Mouse (Mus musculus): ENCODE data around the gene Qrfp. TPM values are rescaled to one million over a fixed set of nuclear protein-coding genes. Genes with fewer than 3 reads are reported as not detected.

The Qrfp gene
- 0.05 and 0.09 TPM in 2 replicates for polyA plus RNA-seq (2015; fragmentation: Nextera tagmentation; extraction: Ambion mirVana)

DNA sequence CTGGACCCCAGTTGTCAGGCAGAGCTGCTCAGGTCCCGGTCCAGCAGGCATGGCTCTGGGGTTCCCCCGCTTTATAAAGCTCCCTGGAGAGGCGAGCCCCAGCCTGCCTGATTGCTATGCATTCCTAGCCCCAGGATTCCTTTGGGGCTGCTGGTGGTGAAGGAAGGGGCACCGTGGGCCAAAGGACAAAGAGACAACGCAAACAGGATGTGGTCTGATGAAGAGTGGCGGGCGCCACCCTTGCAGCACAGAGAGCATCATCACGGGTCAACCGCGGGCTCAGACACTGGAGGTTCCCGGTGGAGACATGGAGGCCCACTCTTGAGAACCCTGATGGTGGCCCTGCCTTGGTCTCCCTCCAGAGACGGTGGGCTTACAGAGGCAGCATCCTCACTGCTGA is at the start of gene Qrfp:
TSS of gene Qrfp (minus strand) at position 137 of the 400 bp plus-strand sequence.
- H3K27me3 ChIP-seq (replicated peaks) = peaks cover 35% of the 10 kb centered on the region; the same call in 1 of the 2 replicates
- no peak within 1 kb of the TSS for H3K9ac ChIP-seq
- peaks cover 17% of the 10 kb centered on the region for H3K4me1 ChIP-seq
- H3K4me3 ChIP-seq = no peak within 1 kb of the TSS
- H3K9me3 ChIP-seq = no peaks in the 10 kb centered on the region
- 42% methylated on average over 12 of the region's 12 CpGs for WGBS
- no peak within 1 kb of the TSS for H3K27ac ChIP-seq (replicated peaks)
- peaks cover 11% of the 10 kb centered on the region; the same call in 1 of the 2 replicates for H3K36me3 ChIP-seq
- ATAC-seq (ENCODE audit: extremely low read depth, insufficient number of reproducible peaks, low FRiP score, low TSS enrichment) = no peak
- no peak within 1 kb of the TSS for H3K4me2 ChIP-seq

DNA sequence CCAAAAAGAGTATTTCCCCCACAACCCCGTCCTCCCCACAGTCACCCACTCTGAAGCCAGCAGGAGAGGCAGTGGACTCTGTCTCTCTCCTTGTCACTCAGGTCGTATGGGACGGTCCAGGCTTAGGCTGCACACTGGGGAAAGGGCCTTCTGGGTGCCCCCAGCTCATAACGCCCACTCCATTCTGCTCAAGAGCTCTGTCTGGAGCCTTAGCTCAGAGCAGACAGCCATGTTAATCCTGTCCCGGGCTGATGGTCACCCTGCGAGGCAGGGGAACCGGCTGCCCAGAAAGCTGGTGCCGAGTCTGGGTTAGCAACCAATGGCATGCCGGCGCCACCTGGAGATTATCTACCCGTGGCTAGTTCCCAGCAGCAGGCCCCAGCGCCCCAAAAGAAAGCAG is 48.1 kb upstream of the Qrfp start:
- H3K36me3 ChIP-seq = no peaks in the 10 kb centered on the region
- no peak for ATAC-seq (ENCODE audit: extremely low read depth, insufficient number of reproducible peaks, low FRiP score, low TSS enrichment)
- no peak overlapping the region for H3K4me3 ChIP-seq
- H3K4me1 ChIP-seq = peaks cover 18% of the 10 kb centered on the region
- no peak overlapping the region for H3K4me2 ChIP-seq
- peaks cover 59% of the 10 kb centered on the region for H3K27me3 ChIP-seq (replicated peaks)
- H3K9ac ChIP-seq = no peak overlapping the region
- 14% methylated on average over 12 of the region's 12 CpGs for WGBS
- no peak overlapping the region for H3K27ac ChIP-seq (replicated peaks)
- H3K9me3 ChIP-seq = no peaks in the 10 kb centered on the region

DNA sequence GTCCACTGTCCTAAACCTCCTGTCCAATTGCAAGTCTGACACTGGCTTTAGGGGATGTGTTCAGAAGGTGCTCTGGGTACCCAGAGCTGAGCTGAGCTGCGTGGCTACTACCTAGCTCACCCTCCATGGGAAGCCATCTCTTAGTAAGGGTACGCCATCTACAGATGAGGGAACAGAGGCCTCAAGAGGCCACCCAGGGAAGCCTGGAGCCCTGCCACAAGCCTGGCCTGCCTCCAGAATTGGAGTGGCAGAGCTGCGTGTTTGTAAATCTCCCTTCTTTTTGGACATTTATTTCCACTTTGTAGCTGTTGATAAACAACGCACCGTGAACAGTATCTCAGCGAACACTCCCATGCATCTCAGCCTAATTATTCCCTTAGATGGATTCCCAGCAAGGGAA is 46.8 kb upstream of the Qrfp start:
- WGBS = 53% methylated on average over 6 of the region's 6 CpGs
- H3K27me3 ChIP-seq (replicated peaks) = peaks cover 57% of the 10 kb centered on the region
- no peak overlapping the region for H3K9ac ChIP-seq
- H3K9me3 ChIP-seq = no peaks in the 10 kb centered on the region
- H3K4me1 ChIP-seq = peaks cover 18% of the 10 kb centered on the region
- no peaks in the 10 kb centered on the region for H3K36me3 ChIP-seq
- no peak for ATAC-seq (ENCODE audit: extremely low read depth, insufficient number of reproducible peaks, low FRiP score, low TSS enrichment)
- H3K27ac ChIP-seq (replicated peaks) = no peak overlapping the region
- H3K4me3 ChIP-seq = no peak overlapping the region
- H3K4me2 ChIP-seq = no peak overlapping the region

DNA sequence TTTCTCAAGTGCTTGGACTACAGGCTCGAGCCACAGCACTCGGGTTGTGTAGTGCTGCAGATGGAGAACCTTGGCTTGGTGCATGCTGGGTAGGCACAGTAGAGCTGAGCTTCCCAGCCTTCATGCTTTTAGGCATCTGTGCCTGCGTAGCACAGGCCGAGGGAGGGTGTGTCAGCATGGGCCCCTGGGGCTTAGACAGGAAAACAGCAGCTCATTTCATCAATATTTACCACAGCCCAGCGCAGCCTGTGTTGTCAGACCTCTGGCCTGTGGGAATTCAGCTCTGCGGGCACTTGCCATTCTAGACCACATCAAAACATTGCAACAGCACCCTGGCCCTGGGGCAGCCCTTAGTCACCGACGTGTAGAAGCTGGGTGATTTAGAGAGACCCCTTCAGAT is 45.6 kb upstream of the Qrfp start:
- H3K9ac ChIP-seq = no peak overlapping the region
- no peaks in the 10 kb centered on the region for H3K9me3 ChIP-seq
- no peak overlapping the region for H3K4me2 ChIP-seq
- H3K27ac ChIP-seq (replicated peaks) = no peak overlapping the region
- peaks cover 63% of the 10 kb centered on the region for H3K27me3 ChIP-seq (replicated peaks)
- H3K4me1 ChIP-seq = peaks cover 18% of the 10 kb centered on the region
- H3K36me3 ChIP-seq = no peaks in the 10 kb centered on the region
- WGBS = 69% methylated on average over 8 of the region's 8 CpGs
- no peak for ATAC-seq (ENCODE audit: extremely low read depth, insufficient number of reproducible peaks, low FRiP score, low TSS enrichment)
- no peak overlapping the region for H3K4me3 ChIP-seq

DNA sequence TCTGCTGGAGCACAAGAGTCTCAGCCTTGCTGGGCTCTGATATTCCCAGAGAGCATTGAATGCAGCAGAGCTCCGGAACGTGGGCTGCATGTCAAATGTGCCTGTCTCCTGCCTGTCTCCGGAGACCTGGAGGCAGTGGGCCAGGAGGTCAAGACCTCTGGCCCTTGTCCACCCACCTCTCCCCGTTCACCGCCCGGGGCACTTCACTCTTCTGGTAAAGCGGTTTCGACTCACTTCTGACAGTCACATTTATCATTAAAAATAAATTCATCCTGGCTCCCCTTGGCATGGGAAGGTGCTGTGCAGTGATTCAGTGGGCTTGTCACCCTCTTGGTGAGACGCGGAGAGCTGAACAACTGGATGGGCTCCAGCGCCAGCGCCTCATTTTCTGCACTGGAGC is 39.8 kb upstream of the Qrfp start:
- Histone ChIP-seq H3K4me3 (no peak overlapping the region), H3K4me1 (peaks cover 27% of the 10 kb centered on the region), H3K4me2 (no peak overlapping the region), H3K27ac (replicated peaks) (no peak overlapping the region), H3K27me3 (replicated peaks) (peaks cover 55% of the 10 kb centered on the region), H3K36me3 (no peaks in the 10 kb centered on the region), H3K9me3 (no peaks in the 10 kb centered on the region), H3K9ac (no peak overlapping the region)
- 55% methylated on average over 12 of the region's 12 CpGs for WGBS
- no peak for ATAC-seq (ENCODE audit: extremely low read depth, insufficient number of reproducible peaks, low FRiP score, low TSS enrichment)

DNA sequence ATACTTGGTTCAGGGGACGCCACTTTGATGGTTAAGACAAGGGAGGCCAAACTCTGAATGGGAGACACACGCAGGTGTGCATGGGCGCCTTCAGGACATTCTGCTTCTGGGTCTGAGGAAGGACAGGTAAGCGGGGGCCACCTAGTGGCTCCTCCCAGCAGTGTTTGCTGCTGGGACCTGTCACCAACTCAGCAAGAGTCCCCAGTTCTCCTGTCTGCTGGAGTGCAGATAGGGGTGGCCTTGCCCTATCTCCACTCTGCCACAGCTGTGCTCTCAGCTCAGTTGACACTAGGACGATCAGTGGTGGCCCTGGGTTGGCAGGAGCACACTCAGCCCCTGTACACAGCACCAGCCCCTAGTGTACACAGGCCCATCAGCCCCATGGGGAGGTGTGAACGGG is 37.5 kb upstream of the Qrfp start:
- no peak for ATAC-seq (ENCODE audit: extremely low read depth, insufficient number of reproducible peaks, low FRiP score, low TSS enrichment)
- Histone ChIP-seq H3K4me3 (no peak overlapping the region), H3K36me3 (no peaks in the 10 kb centered on the region), H3K4me1 (peaks cover 26% of the 10 kb centered on the region), H3K27ac (replicated peaks) (no peak overlapping the region), H3K27me3 (replicated peaks) (peaks cover 64% of the 10 kb centered on the region), H3K9me3 (no peaks in the 10 kb centered on the region), H3K9ac (no peak overlapping the region), H3K4me2 (no peak overlapping the region)
- 8% methylated on average over 6 of the region's 6 CpGs for WGBS

DNA sequence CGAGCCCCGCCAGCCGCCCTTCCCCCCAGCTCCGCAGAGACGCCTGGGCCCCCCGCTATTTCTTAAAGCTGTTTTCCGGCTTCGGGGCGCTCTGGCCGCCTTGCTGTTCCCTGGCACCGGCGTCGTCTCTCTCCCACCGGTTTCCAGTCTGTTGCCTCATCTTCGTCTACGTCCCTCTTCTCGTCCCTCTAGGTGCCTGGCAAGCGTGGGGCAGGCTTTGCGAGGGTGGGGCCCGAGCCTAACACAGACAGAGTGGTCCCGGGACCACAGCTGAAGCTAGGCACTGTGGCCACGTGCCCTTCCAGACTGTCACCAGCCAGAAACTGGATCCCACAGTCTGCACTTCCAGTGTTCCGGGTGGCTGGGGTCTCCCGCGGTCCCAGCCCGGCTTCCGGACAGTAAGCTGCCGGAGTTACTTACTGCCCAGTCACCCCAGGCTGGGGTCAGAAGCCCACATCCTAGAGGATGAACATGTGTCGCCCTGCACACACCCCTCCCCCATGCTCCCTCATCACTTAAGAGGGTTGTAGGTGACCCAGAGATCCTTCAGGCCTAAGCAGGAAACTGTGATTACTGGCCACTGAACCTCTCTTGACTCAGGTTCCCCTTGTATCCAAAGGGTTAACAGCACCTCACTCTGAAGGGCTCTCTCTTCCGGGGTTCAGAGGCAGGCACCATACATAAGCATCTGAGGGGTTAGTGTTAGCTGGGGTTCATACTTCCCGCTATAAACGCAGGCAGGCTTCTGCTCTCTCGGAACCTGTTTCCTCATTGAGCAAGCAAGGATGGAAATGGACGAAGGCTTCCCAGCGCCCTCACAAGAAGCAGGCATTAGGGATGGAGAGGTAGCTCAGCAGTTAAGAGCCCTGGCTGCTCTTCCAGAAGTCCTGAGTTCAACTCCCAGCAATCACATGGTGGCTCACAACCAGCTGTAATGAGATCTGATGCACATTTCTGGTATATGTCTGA is 36.6 kb upstream of the Qrfp start:
- Histone ChIP-seq H3K27ac (replicated peaks) (no peak overlapping the region), H3K9ac (peak overlapping the region; percentile 73; the same call in 1 of the 2 replicates), H3K9me3 (no peaks in the 10 kb centered on the region), H3K4me3 (peak overlapping the region; percentile 60), H3K36me3 (no peaks in the 10 kb centered on the region), H3K27me3 (replicated peaks) (peaks cover 73% of the 10 kb centered on the region), H3K4me1 (peaks cover 26% of the 10 kb centered on the region), H3K4me2 (peak overlapping the region; percentile 84)
- no peak for ATAC-seq (ENCODE audit: extremely low read depth, insufficient number of reproducible peaks, low FRiP score, low TSS enrichment)
- WGBS = 4% methylated on average over 35 of the region's 35 CpGs

DNA sequence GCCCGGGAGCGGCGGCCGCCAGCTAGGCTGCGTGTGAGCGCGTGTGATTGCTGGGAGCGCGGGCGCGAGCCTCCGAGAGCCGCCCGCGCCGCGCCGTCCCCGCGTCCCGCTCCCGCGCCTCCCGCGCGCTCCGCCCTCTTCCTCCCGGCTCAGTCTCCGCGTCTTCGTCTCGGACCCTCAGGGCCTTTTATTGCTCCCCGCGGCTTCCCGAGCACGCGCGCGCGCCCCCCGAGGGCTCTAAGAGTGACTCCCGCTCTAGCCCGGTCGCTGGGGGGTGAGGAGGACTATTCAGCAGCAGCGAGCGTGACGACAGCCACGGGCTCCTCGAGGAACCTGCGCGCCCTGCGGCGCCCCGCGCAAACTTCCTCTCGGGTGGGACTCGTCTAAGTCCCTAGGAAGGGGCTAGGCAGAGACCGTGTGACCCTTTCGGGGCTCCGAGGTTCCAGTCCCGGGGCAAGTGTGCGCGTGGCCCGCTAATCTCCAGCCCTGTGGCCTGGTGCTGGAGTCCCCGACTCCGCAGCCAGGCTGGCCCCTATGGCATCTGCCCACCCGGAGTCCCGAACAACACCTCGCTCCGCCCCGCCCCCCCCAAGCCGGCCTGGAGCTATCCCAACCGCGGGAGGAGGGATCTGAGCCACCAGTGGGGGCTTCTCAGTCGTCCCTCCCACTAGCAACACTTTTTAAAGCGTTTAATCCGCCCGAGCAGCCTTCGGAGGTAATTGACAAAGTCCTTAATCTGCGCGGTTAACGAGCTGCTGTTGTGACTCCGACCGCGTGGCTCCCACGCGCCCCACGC is 35.7 kb upstream of the Qrfp start, which contains the start of gene Fibcd1:
TSS of gene Fibcd1 (minus strand) at position 110 of the 796 bp plus-strand sequence.
- H3K9ac ChIP-seq = peak within 1 kb of the TSS; percentile 73
- H3K27ac ChIP-seq (replicated peaks) = no peak within 1 kb of the TSS
- H3K9me3 ChIP-seq = no peaks in the 10 kb centered on the region
- WGBS = under 1% methylated on average over 88 of the region's 88 CpGs
- no peaks in the 10 kb centered on the region for H3K36me3 ChIP-seq
- peak within 1 kb of the TSS; percentile 84 for H3K4me2 ChIP-seq
- H3K27me3 ChIP-seq (replicated peaks) = peaks cover 77% of the 10 kb centered on the region
- peak within 1 kb of the TSS; percentile 60 for H3K4me3 ChIP-seq
- ATAC-seq (ENCODE audit: extremely low read depth, insufficient number of reproducible peaks, low FRiP score, low TSS enrichment) = no peak
- H3K4me1 ChIP-seq = peaks cover 26% of the 10 kb centered on the region

DNA sequence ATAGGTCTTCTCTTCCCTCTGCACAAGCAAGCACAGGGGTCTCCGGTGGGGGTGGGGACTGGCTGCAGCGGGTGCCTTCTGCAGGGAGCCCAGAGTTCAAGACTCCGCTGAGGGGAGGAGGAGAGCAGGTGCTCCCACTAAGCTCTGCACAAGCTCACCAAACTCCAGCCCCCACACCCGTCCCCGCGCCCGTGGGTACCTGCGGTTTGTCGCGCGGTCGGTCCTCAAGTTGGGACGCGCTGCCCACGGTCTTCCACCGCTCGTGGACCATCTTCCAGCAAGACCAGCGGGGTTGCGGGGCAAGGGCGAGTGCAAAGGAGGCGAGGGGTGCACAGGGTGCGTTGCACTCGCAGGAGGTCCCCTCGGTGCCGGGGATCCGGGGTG is 35.1 kb upstream of the Qrfp start:
- peak overlapping the region; percentile 84 for H3K4me2 ChIP-seq
- H3K4me3 ChIP-seq = peak overlapping the region; percentile 60
- 3% methylated on average over 25 of the region's 26 CpGs for WGBS
- peaks cover 82% of the 10 kb centered on the region for H3K27me3 ChIP-seq (replicated peaks)
- peak overlapping the region; percentile 73 for H3K9ac ChIP-seq
- ATAC-seq (ENCODE audit: extremely low read depth, insufficient number of reproducible peaks, low FRiP score, low TSS enrichment) = no peak
- peaks cover 26% of the 10 kb centered on the region for H3K4me1 ChIP-seq
- H3K9me3 ChIP-seq = no peaks in the 10 kb centered on the region
- no peak overlapping the region for H3K27ac ChIP-seq (replicated peaks)
- H3K36me3 ChIP-seq = no peaks in the 10 kb centered on the region

DNA sequence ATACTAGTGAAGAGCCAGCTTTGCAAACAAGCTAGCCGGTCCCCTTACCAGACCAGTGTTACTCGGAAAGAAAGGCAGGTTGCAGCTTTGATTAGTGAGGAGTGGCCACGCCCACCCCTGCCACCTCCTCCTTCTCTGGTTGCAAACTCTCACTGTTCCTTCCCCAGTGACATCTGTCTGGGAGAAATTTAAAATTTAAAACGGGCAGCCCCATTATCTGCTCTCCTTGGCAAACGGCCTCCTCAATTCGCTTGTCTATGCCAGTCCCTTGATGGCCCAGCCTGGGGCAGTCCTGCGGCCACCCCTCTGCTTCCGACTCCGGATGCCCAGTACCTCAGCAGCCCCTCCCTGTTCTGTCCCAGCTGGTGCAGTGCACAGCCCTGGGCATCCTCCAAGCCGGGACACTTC is 34.4 kb upstream of the Qrfp start:
- no peak for ATAC-seq (ENCODE audit: extremely low read depth, insufficient number of reproducible peaks, low FRiP score, low TSS enrichment)
- Histone ChIP-seq H3K36me3 (no peaks in the 10 kb centered on the region), H3K27ac (replicated peaks) (no peak overlapping the region), H3K9ac (no peak overlapping the region), H3K4me3 (no peak overlapping the region), H3K4me2 (no peak overlapping the region), H3K27me3 (replicated peaks) (peaks cover 86% of the 10 kb centered on the region), H3K4me1 (peaks cover 26% of the 10 kb centered on the region), H3K9me3 (no peaks in the 10 kb centered on the region)
- WGBS = 7% methylated on average over 10 of the region's 10 CpGs

DNA sequence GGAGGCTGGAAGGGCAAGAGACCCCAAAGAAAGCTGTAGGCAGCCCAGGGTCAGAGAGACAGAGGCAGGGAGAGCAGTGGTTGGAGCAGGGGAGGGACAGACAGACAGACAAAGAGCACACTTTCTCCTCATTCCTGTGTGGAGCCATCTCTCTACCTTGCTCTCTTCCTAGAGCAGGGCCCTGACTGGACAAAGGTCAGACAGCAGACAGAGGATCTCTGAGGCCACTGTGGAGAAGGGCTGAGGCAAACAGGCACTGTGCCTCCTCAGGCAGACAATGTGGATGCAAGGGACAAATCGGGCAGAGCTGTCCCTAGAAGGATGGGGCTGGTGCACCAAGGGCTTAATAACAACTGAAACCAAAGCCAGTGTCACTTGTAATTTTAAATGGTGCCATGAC is 28.5 kb upstream of the Qrfp start:
- Histone ChIP-seq H3K4me3 (no peak overlapping the region), H3K4me2 (no peak overlapping the region), H3K4me1 (no peaks in the 10 kb centered on the region), H3K9ac (no peak overlapping the region), H3K9me3 (no peaks in the 10 kb centered on the region), H3K27ac (replicated peaks) (no peak overlapping the region), H3K27me3 (replicated peaks) (peaks cover 94% of the 10 kb centered on the region), H3K36me3 (no peaks in the 10 kb centered on the region)
- no peak for ATAC-seq (ENCODE audit: extremely low read depth, insufficient number of reproducible peaks, low FRiP score, low TSS enrichment)
- 46% methylated on average over 1 of the region's 1 CpGs for WGBS
